Mouse (Mus musculus) liver, embryonic 11.5 days (tissue): ENCODE results near the gene Mrpl10. TPM values are rescaled to one million over a fixed set of nuclear protein-coding genes. Genes with fewer than 3 reads are reported as not detected.
A peak's percentile ranks its signal among the peaks of the same experiment; 100 is the strongest.

Experiments used
- ATAC-seq: fragments of 200-750 bp; cut with Nextera tagmentation; replicated peaks from 2 replicates; pipeline ENCODE4 v1.8.0; 2017; ENCODE audit warnings: moderate number of reproducible peaks, mild to moderate bottlenecking, moderate TSS enrichment, moderate library complexity; ENCODE audit not compliant: low FRiP score
- DNase-seq: peaks from one replicate; pipeline ENCODE4 v3.0.0-alpha.2; 2017; ENCODE audit warnings: low spot score
- H3K27ac ChIP-seq: fragments of 300-500 bp; sonication (generic); 2 replicates; pipeline ENCODE4 v1.5.1; 2014; ENCODE audit warnings: mild to moderate bottlenecking, low read depth, low read length, control low read depth
- H3K27me3 ChIP-seq: fragments of 300-500 bp; sonication (generic); replicated peaks from 2 replicates; pipeline ENCODE4 v1.6.1; 2014; ENCODE audit warnings: low read length, mixed read lengths; ENCODE audit not compliant: control insufficient read depth, insufficient read depth
- H3K36me3 ChIP-seq: fragments of 300-500 bp; sonication (generic); 2 replicates; pipeline ENCODE4 v1.6.1; 2014; ENCODE audit warnings: mild to moderate bottlenecking, low read length, moderate library complexity, mixed read lengths; ENCODE audit not compliant: control insufficient read depth, insufficient read depth
- H3K4me1 ChIP-seq: fragments of 300-500 bp; sonication (generic); replicated peaks from 2 replicates; pipeline ENCODE4 v1.6.1; 2014; ENCODE audit warnings: low read length, mixed read lengths; ENCODE audit not compliant: control insufficient read depth, insufficient read depth
- H3K4me2 ChIP-seq: fragments of 300-500 bp; sonication (generic); 2 replicates; pipeline ENCODE4 v1.6.1; 2014; ENCODE audit warnings: mild to moderate bottlenecking, control low read depth, moderate library complexity
- H3K4me3 ChIP-seq: fragments of 300-500 bp; sonication (generic); 2 replicates; pipeline ENCODE4 v1.5.1; 2014; ENCODE audit warnings: low read depth, low read length, control low read depth
- H3K9ac ChIP-seq: fragments of 300-500 bp; sonication (generic); 2 replicates; pipeline ENCODE4 v1.6.1; 2014; ENCODE audit warnings: low read depth, low read length, control low read depth
- H3K9me3 ChIP-seq: fragments of 300-500 bp; sonication (generic); 2 replicates; pipeline ENCODE4 v1.6.1; 2016; ENCODE audit warnings: low read length, inconsistent platforms, mixed read lengths; ENCODE audit not compliant: control insufficient read depth
- WGBS: fragments of 180-500 bp; shearing (Covaris S2); extraction: QIAGEN DNeasy Blood & Tissue Kit; methylation state at CpG from one replicate; pipeline ENCODE4 v1.1.7; 2014; 5-methylcytosine and 5-hydroxymethylcytosine counted together
- microRNA-seq: library from miRNA; unstranded; fragments of <30 nt; microRNA quantifications from one replicate; pipeline ENCODE4, GENCODE M21; 2017; ENCODE audit warnings: borderline number of aligned reads
- polyA plus RNA-seq: library from polyadenylated mRNA; unstranded; fragments of >200 nt; fragmentation: Nextera tagmentation; extraction: Ambion mirVana; gene quantifications from 2 replicates; pipeline ENCODE4 v1.2.1, GENCODE M21; 2014

Mrpl10 gene
- polyA plus RNA-seq, 1 experiment from 2014 or later: 89.7 TPM

DNA sequence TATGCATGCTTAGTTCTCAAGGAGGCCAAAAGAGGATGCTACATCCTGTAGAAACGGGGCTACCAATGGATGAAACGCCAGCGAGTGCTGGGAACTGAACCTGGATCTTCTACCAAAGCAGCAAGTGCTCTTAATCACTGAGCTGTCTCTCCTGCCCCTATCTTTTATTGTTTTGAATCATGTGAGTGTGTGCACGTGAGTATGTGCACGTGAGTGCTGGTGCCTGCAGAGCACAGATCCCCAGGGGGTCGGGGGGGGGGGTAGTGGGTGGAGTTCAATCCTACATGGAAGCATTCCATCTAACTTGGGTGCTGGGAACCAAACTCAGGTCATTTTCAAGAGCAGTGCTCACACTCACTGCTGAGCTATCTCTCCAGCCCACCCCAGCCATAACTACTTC lies 45.0 kb downstream of the Mrpl10 start:
- Histone ChIP-seq H3K27ac (no peak overlapping the region), H3K4me1 (peaks cover 3% of the 10 kb centered on the region), H3K9ac (no peak overlapping the region), H3K9me3 (peaks cover 5% of the 10 kb centered on the region; the same call in 1 of the 2 replicates), H3K36me3 (no peaks in the 10 kb centered on the region), H3K4me2 (no peak overlapping the region), H3K4me3 (no peak overlapping the region), H3K27me3 (peaks cover 27% of the 10 kb centered on the region)
- ATAC-seq (no peak), DNase-seq (no peak)
- 68% methylated on average over 6 of the region's 6 CpGs for WGBS

DNA sequence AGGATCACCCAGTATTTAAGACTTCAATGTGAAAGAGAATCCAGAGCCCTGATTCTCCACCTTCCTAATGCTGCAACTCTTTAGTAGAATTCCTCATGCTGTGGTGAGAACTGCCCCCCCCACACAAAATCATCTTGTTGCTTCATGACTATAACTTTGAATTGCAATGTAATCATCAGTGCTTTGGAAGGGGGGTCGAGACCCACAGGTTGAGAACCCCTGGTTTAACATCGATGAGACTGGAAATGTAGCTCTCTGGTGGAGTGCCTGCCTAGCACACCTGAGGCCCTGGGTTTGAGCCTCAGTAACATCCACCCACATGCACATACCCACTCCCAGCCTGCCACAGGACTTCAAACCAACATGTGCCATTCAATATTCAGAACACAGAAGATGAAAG lies 53.2 kb downstream of the Mrpl10 start:
- Histone ChIP-seq H3K4me1 (no peaks in the 10 kb centered on the region), H3K36me3 (no peaks in the 10 kb centered on the region), H3K4me3 (no peak overlapping the region), H3K4me2 (no peak overlapping the region), H3K9me3 (no peaks in the 10 kb centered on the region; the same call in 1 of the 2 replicates), H3K27ac (no peak overlapping the region), H3K9ac (no peak overlapping the region), H3K27me3 (peaks cover 41% of the 10 kb centered on the region)
- WGBS: 57% methylated on average over 2 of the region's 2 CpGs
- ATAC-seq: no peak
- DNase-seq: no peak

DNA sequence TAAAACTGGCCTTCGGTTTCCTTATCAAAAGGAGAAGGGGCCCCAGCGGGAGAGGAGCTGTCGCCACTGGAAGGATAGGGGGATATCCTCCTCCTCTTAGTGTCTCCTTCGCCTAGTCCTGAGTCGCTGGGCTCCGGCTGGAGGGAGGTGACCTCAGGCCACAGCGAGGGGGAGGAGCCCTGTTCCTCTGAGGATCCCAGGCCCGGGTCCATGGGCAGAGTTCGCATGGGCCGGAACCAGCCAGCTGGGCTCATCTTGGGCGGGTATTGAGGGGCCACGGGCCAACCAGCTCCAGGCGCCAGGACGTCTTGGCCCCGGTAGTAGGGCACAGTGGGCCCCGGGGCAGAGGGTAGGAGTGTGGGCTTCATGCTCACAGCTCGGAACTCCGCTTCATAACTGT lies 57.4 kb downstream of the Mrpl10 start:
- Histone ChIP-seq H3K27ac (no peak overlapping the region), H3K4me3 (0 out of 2 replicates have a peak overlapping the region, but pooled peaks have one; percentile 3), H3K27me3 (peaks cover 43% of the 10 kb centered on the region), H3K36me3 (no peaks in the 10 kb centered on the region), H3K9me3 (no peaks in the 10 kb centered on the region), H3K4me1 (no peaks in the 10 kb centered on the region), H3K4me2 (peak overlapping the region; percentile 31), H3K9ac (no peak overlapping the region)
- DNase-seq (no peak), ATAC-seq (no peak)
- 19% methylated on average over 18 of the region's 18 CpGs for WGBS

Small RNA genes lying within 50 kb of the gene (microRNA-seq; reads per million reads assigned to microRNA genes)
- gene Mir8103: not detected

Other genes starting within 250 kb of the Mrpl10 start
- gene Nfe2l1, start 211.6 kb upstream of the Mrpl10 start, polyA plus RNA-seq: 27.6 and 28.9 TPM in 2 replicates
- gene Copz2, start 191.7 kb upstream of the Mrpl10 start, polyA plus RNA-seq: 33.6 and 41.2 TPM in 2 replicates
- gene Cdk5rap3, start 125.1 kb upstream of the Mrpl10 start, polyA plus RNA-seq: 69.6 and 71.3 TPM in 2 replicates
- 1.8 and 2.2 TPM in 2 replicates for gene Prr15l, start 113.5 kb upstream of the Mrpl10 start, polyA plus RNA-seq
- 206 and 226 TPM in 2 replicates for gene Pnpo, start 97.6 kb upstream of the Mrpl10 start, polyA plus RNA-seq
- gene Sp2, start 58.6 kb upstream of the Mrpl10 start, polyA plus RNA-seq: 18.3 and 18.9 TPM in 2 replicates
- gene Sp6, start 28.2 kb upstream of the Mrpl10 start, polyA plus RNA-seq: 0.17 TPM in 1 of 2 replicates, not detected in the other
- gene Scrn2, start 11.6 kb upstream of the Mrpl10 start, polyA plus RNA-seq: 16.4 and 17.6 TPM in 2 replicates
- 0.49 and 0.58 TPM in 2 replicates for gene Lrrc46, start 153 bp upstream of the Mrpl10 start, polyA plus RNA-seq
- 4.9 and 6.1 TPM in 2 replicates for gene Osbpl7, start 9.1 kb downstream of the Mrpl10 start, polyA plus RNA-seq
- gene Tbx21, start 73.8 kb downstream of the Mrpl10 start, polyA plus RNA-seq: not detected in 2 replicates
- gene Tbkbp1, start 109.9 kb downstream of the Mrpl10 start, polyA plus RNA-seq: 5.4 and 5.5 TPM in 2 replicates
- gene Kpnb1, start 146.3 kb downstream of the Mrpl10 start, polyA plus RNA-seq: 78.9 and 84.4 TPM in 2 replicates
- 52.1 and 60.2 TPM in 2 replicates for gene Npepps, start 239.1 kb downstream of the Mrpl10 start, polyA plus RNA-seq